Mouse (Mus musculus) G1E (cell line): ENCODE data around the gene Kdelr3.

Experiments used
- CTCF ChIP-seq: IDR thresholded peaks from 2 replicates; pipeline ENCODE4 v1.5.1; 2012; ENCODE audit warnings: low read depth, low read length, inconsistent platforms, mixed read lengths
- GATA1 ChIP-seq: IDR thresholded peaks from 2 replicates; pipeline ENCODE4 v1.6.1; 2012; ENCODE audit warnings: borderline replicate concordance, low read length, inconsistent platforms, mixed read lengths
- POLR2AphosphoS5 ChIP-seq: IDR thresholded peaks from 2 replicates; pipeline ENCODE4 v1.6.1; 2012; ENCODE audit warnings: low read depth, low read length, inconsistent platforms; ENCODE audit not compliant: insufficient replicate concordance

- TF ChIP-seq GATA1 (no peak), CTCF (no peak), POLR2AphosphoS5 (no peak)
Measured at GRCm38 (mm10) chr15:79547289-79547820, 31.1 kb downstream of the Kdelr3 start.
